In genomic region chr7:133959200-133959599, GRCm38 (mm10) we compare ENCODE assay signal across 8 mouse cellular contexts.
DNase-seq lines count a peak whose midpoint lies in the region; ATAC-seq and TF ChIP-seq lines count a peak whose summit lies in the region.

No protein-coding gene starts in this region.

- no peak overlapping the region for H3K27ac ChIP-seq in kidney, embryonic 14.5 days (ENCODE audit: low read depth, low read length)
- H3K27ac ChIP-seq in cortical plate, adult 2 months (ENCODE audit: insufficient read depth, low read length), result no peak overlapping the region
- H3K27ac ChIP-seq in stomach, postnatal 0 days (replicated peaks), result no peak overlapping the region

- H3K4me2 ChIP-seq in kidney, embryonic 14.5 days (replicated peaks; ENCODE audit: low read depth, low read length), result no peak overlapping the region
- H3K4me2 ChIP-seq in stomach, postnatal 0 days (replicated peaks; ENCODE audit: low read depth), result no peak overlapping the region

- no peak for ATAC-seq in kidney, embryonic 14.5 days (ENCODE audit: low FRiP score, low TSS enrichment)
- ATAC-seq in stomach, postnatal 0 days (ENCODE audit: low FRiP score, low TSS enrichment), result no peak

- DNase-seq in kidney, adult 9 months, result peak; percentile 31
- peak; percentile 67 to 88 for DNase-seq in adrenal gland, adult (ENCODE audit: inconsistent age in 2 of 2, low spot score in 1 of 2)
- DNase-seq in left cerebral cortex, postnatal 10 days (ENCODE audit: extremely low spot score in 1 of 2, low spot score in 2 of 2), result peak; percentile 11 to 49
- peak; percentile 24 for DNase-seq in stomach, postnatal 0 days (ENCODE audit: low spot score)
- no peak for DNase-seq in yolk sac, embryonic 10.5 days (ENCODE audit: low spot score)
- DNase-seq in T-cell, adult 2 months (ENCODE audit: low spot score), result no peak

- no peak for TF ChIP-seq EP300 in stomach, postnatal 0 days (optimal IDR thresholded peaks at IDR 0.05)

- peaks cover 4% of the 10 kb centered on the region; the same call in 1 of the 2 replicates for H3K4me1 ChIP-seq in kidney, embryonic 14.5 days (ENCODE audit: control insufficient read depth, insufficient read depth, low read length)
- H3K4me1 ChIP-seq in cortical plate, adult 2 months (ENCODE audit: control insufficient read depth, insufficient read depth, low read length), result no peaks in the 10 kb centered on the region
- H3K4me1 ChIP-seq in stomach, postnatal 0 days (replicated peaks; ENCODE audit: control insufficient read depth, insufficient read depth), result no peaks in the 10 kb centered on the region

- H3K36me3 ChIP-seq in kidney, embryonic 14.5 days (ENCODE audit: control insufficient read depth, insufficient read depth, low read length), result no peaks in the 10 kb centered on the region
- no peaks in the 10 kb centered on the region for H3K36me3 ChIP-seq in stomach, postnatal 0 days (ENCODE audit: control insufficient read depth, insufficient read depth, low read length)

- intact Hi-C loops in left cerebral cortex, postnatal 10 days (cut with DNase I), result no loop called here

- no peak overlapping the region for H3K4me3 ChIP-seq in kidney, embryonic 14.5 days (ENCODE audit: low read length)
- H3K4me3 ChIP-seq in cortical plate, adult 2 months (ENCODE audit: insufficient read depth, low read length), result no peak overlapping the region
- no peak overlapping the region for H3K4me3 ChIP-seq in stomach, postnatal 0 days (ENCODE audit: low read depth, low read length)

- no peaks in the 10 kb centered on the region for H3K9me3 ChIP-seq in kidney, embryonic 14.5 days (ENCODE audit: control insufficient read depth, low read length)
- H3K9me3 ChIP-seq in stomach, postnatal 0 days (ENCODE audit: control insufficient read depth, low read length), result no peaks in the 10 kb centered on the region

- H3K27me3 ChIP-seq in kidney, embryonic 14.5 days (ENCODE audit: control insufficient read depth, insufficient read depth, low read length), result no peaks in the 10 kb centered on the region
- no peaks in the 10 kb centered on the region for H3K27me3 ChIP-seq in stomach, postnatal 0 days (ENCODE audit: control insufficient read depth, insufficient read depth, low read length)

- no peak overlapping the region for H3K9ac ChIP-seq in kidney, embryonic 14.5 days (ENCODE audit: low read depth, low read length)
- H3K9ac ChIP-seq in stomach, postnatal 0 days (ENCODE audit: low read length), result no peak overlapping the region

- TF ChIP-seq CTCF in cortical plate, adult 2 months (IDR thresholded peaks at IDR 0.05; ENCODE audit: extremely low read depth, insufficient read depth, low read length), result peak; percentile 62
- TF ChIP-seq CTCF in stomach, postnatal 0 days (IDR thresholded peaks at IDR 0.05; ENCODE audit: low read depth), result peak; percentile 65

- WGBS in kidney, embryonic 14.5 days, result 72% methylated on average over 4 of the region's 4 CpGs
- WGBS in stomach, postnatal 0 days, result 70% methylated on average over 4 of the region's 4 CpGs

- TF ChIP-seq POLR2A in cortical plate, adult 2 months (IDR thresholded peaks at IDR 0.05; ENCODE audit: extremely low read depth, insufficient read depth, low read length), result no peak

Comparison
In these comparisons a context has a peak if more than half of its experiments do, and no peak if none do; other contexts are left out.
1. DNase-seq: peak in kidney, adult 9 months (single experiment), adrenal gland, adult (2 of 2), left cerebral cortex, postnatal 10 days (2 of 2) and stomach, postnatal 0 days (single experiment); none in yolk sac, embryonic 10.5 days (single experiment) and T-cell, adult 2 months (single experiment).